Mouse (Mus musculus) forebrain, embryonic 13.5 days (tissue): ENCODE data around the gene Rhbdf1. TPM values are rescaled to one million over a fixed set of nuclear protein-coding genes. Genes with fewer than 3 reads are reported as not detected.
A peak's percentile ranks its signal among the peaks of the same experiment; 100 is the strongest.

Experiments
- ATAC-seq: fragments of 200-750 bp; cut with Nextera tagmentation; 2 replicates; pipeline ENCODE4 v1.8.0; 2017
- H3K27ac ChIP-seq: fragments of 300-500 bp; sonication (generic); 2 replicates; pipeline ENCODE4 v1.5.1; 2015; ENCODE audit warnings: inconsistent platforms, mild to moderate bottlenecking, moderate library complexity
- H3K27me3 ChIP-seq: fragments of 300-500 bp; sonication (generic); 2 replicates; pipeline ENCODE4 v1.6.1; 2015; ENCODE audit warnings: mild to moderate bottlenecking, inconsistent platforms
- H3K36me3 ChIP-seq: fragments of 300-500 bp; sonication (generic); 2 replicates; pipeline ENCODE4 v1.6.1; 2015; ENCODE audit warnings: mild to moderate bottlenecking, inconsistent platforms; ENCODE audit not compliant: poor library complexity, severe bottlenecking
- H3K4me1 ChIP-seq: fragments of 300-500 bp; sonication (generic); 2 replicates; pipeline ENCODE4 v1.6.1; 2015; ENCODE audit warnings: inconsistent platforms
- H3K4me2 ChIP-seq: fragments of 300-500 bp; sonication (generic); 2 replicates; pipeline ENCODE4 v1.6.1; 2015; ENCODE audit warnings: inconsistent platforms, mild to moderate bottlenecking, moderate library complexity
- H3K4me3 ChIP-seq: fragments of 300-500 bp; sonication (generic); 2 replicates; pipeline ENCODE4 v1.5.1; 2015; ENCODE audit warnings: mild to moderate bottlenecking, inconsistent platforms
- H3K9ac ChIP-seq: fragments of 300-500 bp; sonication (generic); 2 replicates; pipeline ENCODE4 v1.6.1; 2015; ENCODE audit warnings: mild to moderate bottlenecking, inconsistent platforms
- H3K9me3 ChIP-seq: fragments of 300-500 bp; sonication (generic); replicated peaks from 2 replicates; pipeline ENCODE4 v1.6.1; 2016; ENCODE audit warnings: inconsistent platforms
- WGBS: fragments of 180-500 bp; shearing (Covaris S2); methylation state at CpG from one replicate; pipeline ENCODE4 v1.1.7; 2015; 5-methylcytosine and 5-hydroxymethylcytosine counted together
- polyA plus RNA-seq: library from polyadenylated mRNA; unstranded; fragments of >200 nt; fragmentation: Nextera tagmentation; extraction: Ambion mirVana; gene quantifications from 2 replicates; pipeline ENCODE4 v1.2.1, GENCODE M21; 2015

Rhbdf1 gene
- polyA plus RNA-seq, 1 experiment from 2014 or later, result 9.7 TPM

- Histone ChIP-seq H3K9me3 (no peaks in the 10 kb centered on the region), H3K9ac (no peak overlapping the region), H3K27me3 (no peaks in the 10 kb centered on the region), H3K4me3 (no peak overlapping the region), H3K4me1 (peaks cover 9% of the 10 kb centered on the region), H3K27ac (no peak overlapping the region), H3K36me3 (no peaks in the 10 kb centered on the region), H3K4me2 (no peak overlapping the region)
- 82% methylated on average over 4 of the region's 4 CpGs for WGBS
- ATAC-seq, result no peak
Measured at GRCm38 (mm10) chr11:32166683-32167082, 55.4 kb downstream of the Rhbdf1 start.

- Histone ChIP-seq H3K27ac (peak overlapping the region; percentile 99), H3K9ac (peak overlapping the region; percentile 65), H3K4me1 (peaks cover 51% of the 10 kb centered on the region), H3K9me3 (no peaks in the 10 kb centered on the region), H3K27me3 (no peaks in the 10 kb centered on the region), H3K4me3 (peak overlapping the region; percentile 27), H3K36me3 (no peaks in the 10 kb centered on the region), H3K4me2 (peak overlapping the region; percentile 57)
- 12% methylated on average over 28 of the region's 28 CpGs for WGBS
- ATAC-seq, result peak; percentile 84
Measured at GRCm38 (mm10) chr11:32161922-32162804, 59.9 kb downstream of the Rhbdf1 start.

GRCm38 (mm10) chr11:32161500-32161899 lies 60.6 kb downstream of the Rhbdf1 start:
- peak overlapping the region; percentile 99 for H3K27ac ChIP-seq
- peak overlapping the region; percentile 27 for H3K4me3 ChIP-seq
- H3K36me3 ChIP-seq, result no peaks in the 10 kb centered on the region
- no peaks in the 10 kb centered on the region for H3K9me3 ChIP-seq
- 6% methylated on average over 9 of the region's 9 CpGs for WGBS
- peak overlapping the region; percentile 65 for H3K9ac ChIP-seq
- peak overlapping the region; percentile 57 for H3K4me2 ChIP-seq
- no peaks in the 10 kb centered on the region for H3K27me3 ChIP-seq
- 0 out of 2 replicates have a peak, but pooled peaks have one; percentile 11 for ATAC-seq
- peaks cover 58% of the 10 kb centered on the region for H3K4me1 ChIP-seq

- ATAC-seq, result no peak
- H3K27ac ChIP-seq, result peak overlapping the region; percentile 99
- 0 out of 2 replicates have a peak overlapping the region, but pooled peaks have one; percentile 7 for H3K9ac ChIP-seq
- H3K4me3 ChIP-seq, result no peak overlapping the region
- peaks cover 65% of the 10 kb centered on the region for H3K4me1 ChIP-seq
- no peak overlapping the region for H3K4me2 ChIP-seq
- H3K9me3 ChIP-seq, result no peaks in the 10 kb centered on the region
- no peaks in the 10 kb centered on the region for H3K36me3 ChIP-seq
- no peaks in the 10 kb centered on the region for H3K27me3 ChIP-seq
- 68% methylated on average over 7 of the region's 7 CpGs for WGBS
Measured at GRCm38 (mm10) chr11:32160341-32160740, 61.8 kb downstream of the Rhbdf1 start.

Other genes with a start within 250 kb of the Rhbdf1 start
- gene Nsg2, start 221.8 kb downstream of the Rhbdf1 start, polyA plus RNA-seq, result 358 and 394 TPM in 2 replicates
- gene Il9r, start 22.0 kb downstream of the Rhbdf1 start, polyA plus RNA-seq, result not detected in 2 replicates
- 61.3 and 64.9 TPM in 2 replicates for gene Snrnp25, start 16.9 kb downstream of the Rhbdf1 start, polyA plus RNA-seq
- 24.9 and 30.6 TPM in 2 replicates for gene Mpg, start 4.2 kb upstream of the Rhbdf1 start, polyA plus RNA-seq
- gene Nprl3, start 45.4 kb upstream of the Rhbdf1 start, polyA plus RNA-seq, result 48.3 and 54.2 TPM in 2 replicates
- 316 and 451 TPM in 2 replicates for gene Hba-x, start 54.1 kb upstream of the Rhbdf1 start, polyA plus RNA-seq
- gene Hba-a1, start 61.2 kb upstream of the Rhbdf1 start, polyA plus RNA-seq, result 2,413 and 2,442 TPM in 2 replicates
- 1.2 and 1.7 TPM in 2 replicates for gene Hbq1b, start 64.7 kb upstream of the Rhbdf1 start, polyA plus RNA-seq
- gene Hba-a2, start 74.2 kb upstream of the Rhbdf1 start, polyA plus RNA-seq, result 5,794 and 5,805 TPM in 2 replicates
- 0.65 and 0.86 TPM in 2 replicates for gene Hbq1a, start 77.8 kb upstream of the Rhbdf1 start, polyA plus RNA-seq
- 15.7 and 18.6 TPM in 2 replicates for gene Sh3pxd2b, start 125.5 kb upstream of the Rhbdf1 start, polyA plus RNA-seq
- 59.4 and 60.4 TPM in 2 replicates for gene Ubtd2, start 233.1 kb upstream of the Rhbdf1 start, polyA plus RNA-seq